Mouse (Mus musculus) kidney, embryonic 16.5 days (tissue): Measurements from ENCODE around the gene Lrrc2. TPM values are rescaled to one million over a fixed set of nuclear protein-coding genes. Genes with fewer than 3 reads are reported as not detected.

Experiments used
- ATAC-seq: fragments of 200-750 bp; cut with Nextera tagmentation; 2 replicates; pipeline ENCODE4 v1.8.0; 2017; ENCODE audit warnings: moderate TSS enrichment; ENCODE audit not compliant: low FRiP score, low TSS enrichment
- H3K27ac ChIP-seq: fragments of 300-500 bp; sonication (generic); 2 replicates; pipeline ENCODE4 v1.5.1; 2014; ENCODE audit warnings: low read length
- H3K27me3 ChIP-seq: fragments of 300-500 bp; sonication (generic); 2 replicates; pipeline ENCODE4 v1.6.1; 2014; ENCODE audit warnings: low read length, control low read depth, mixed read lengths; ENCODE audit not compliant: insufficient read depth
- H3K36me3 ChIP-seq: fragments of 300-500 bp; sonication (generic); 2 replicates; pipeline ENCODE4 v1.6.1; 2014; ENCODE audit warnings: low read length, control low read depth, mixed read lengths; ENCODE audit not compliant: insufficient read depth
- H3K4me1 ChIP-seq: fragments of 300-500 bp; sonication (generic); 2 replicates; pipeline ENCODE4 v1.6.1; 2014; ENCODE audit warnings: low read length, control low read depth, mixed read lengths; ENCODE audit not compliant: insufficient read depth
- H3K4me2 ChIP-seq: fragments of 300-500 bp; sonication (generic); replicated peaks from 2 replicates; pipeline ENCODE4 v1.6.1; 2014; ENCODE audit warnings: low read depth, low read length
- H3K4me3 ChIP-seq: fragments of 300-500 bp; sonication (generic); 2 replicates; pipeline ENCODE4 v1.5.1; 2014; ENCODE audit warnings: mild to moderate bottlenecking, low read length
- H3K9ac ChIP-seq: fragments of 300-500 bp; sonication (generic); replicated peaks from 2 replicates; pipeline ENCODE4 v1.6.1; 2014; ENCODE audit warnings: low read length
- H3K9me3 ChIP-seq: fragments of 300-500 bp; sonication (generic); 2 replicates; pipeline ENCODE4 v1.6.1; 2016; ENCODE audit warnings: low read length, control low read depth
- WGBS: fragments of 180-500 bp; shearing (Covaris S2); extraction: QIAGEN DNeasy Blood & Tissue Kit; methylation state at CpG from one replicate; pipeline ENCODE4 v1.1.7; 2014; 5-methylcytosine and 5-hydroxymethylcytosine counted together
- polyA plus RNA-seq: library from polyadenylated mRNA; unstranded; fragments of >200 nt; fragmentation: Nextera tagmentation; extraction: Ambion mirVana; gene quantifications from 2 replicates; pipeline ENCODE4 v1.2.1, GENCODE M21; 2015

The Lrrc2 gene
- polyA plus RNA-seq = 0.18 and 0.21 TPM in 2 replicates

GRCm38 (mm10) chr9:110951397-110951796, at the start of gene Lrrc2:
Gene Lrrc2, plus strand, starts transcription at chr9:110951545.
- Histone ChIP-seq H3K4me1 (no peaks in the 10 kb centered on the region), H3K4me3 (no peak within 1 kb of the TSS), H3K36me3 (no peaks in the 10 kb centered on the region), H3K27ac (no peak within 1 kb of the TSS), H3K9ac (no peak within 1 kb of the TSS), H3K27me3 (peaks cover 59% of the 10 kb centered on the region), H3K9me3 (no peaks in the 10 kb centered on the region), H3K4me2 (no peak within 1 kb of the TSS)
- 80% methylated on average over 11 of the region's 11 CpGs for WGBS
- no peak for ATAC-seq

GRCm38 (mm10) chr9:110902271-110902670, 49.1 kb upstream of the Lrrc2 start:
- Histone ChIP-seq H3K27ac (no peak overlapping the region), H3K36me3 (no peaks in the 10 kb centered on the region), H3K4me2 (no peak overlapping the region), H3K4me3 (no peak overlapping the region), H3K9ac (no peak overlapping the region), H3K9me3 (0 out of 2 replicates have a peak, but pooled peaks cover 1% of the 10 kb centered on the region), H3K4me1 (no peaks in the 10 kb centered on the region), H3K27me3 (no peaks in the 10 kb centered on the region)
- 88% methylated on average over 4 of the region's 4 CpGs for WGBS
- ATAC-seq = no peak

- Histone ChIP-seq H3K9me3 (0 out of 2 replicates have a peak, but pooled peaks cover 5% of the 10 kb centered on the region), H3K4me1 (no peaks in the 10 kb centered on the region), H3K4me3 (no peak overlapping the region), H3K27me3 (no peaks in the 10 kb centered on the region), H3K36me3 (no peaks in the 10 kb centered on the region), H3K27ac (no peak overlapping the region), H3K9ac (no peak overlapping the region), H3K4me2 (no peak overlapping the region)
- WGBS = 94% methylated on average over 11 of the region's 11 CpGs
- no peak for ATAC-seq
Measured at GRCm38 (mm10) chr9:110907201-110907837, 44.0 kb upstream of the Lrrc2 start.

- Histone ChIP-seq H3K4me1 (no peaks in the 10 kb centered on the region), H3K4me2 (no peak overlapping the region), H3K36me3 (no peaks in the 10 kb centered on the region), H3K9me3 (0 out of 2 replicates have a peak, but pooled peaks cover 5% of the 10 kb centered on the region), H3K27me3 (no peaks in the 10 kb centered on the region), H3K9ac (no peak overlapping the region), H3K27ac (no peak overlapping the region), H3K4me3 (no peak overlapping the region)
- no peak for ATAC-seq
- WGBS = 80% methylated on average over 4 of the region's 4 CpGs
Measured at GRCm38 (mm10) chr9:110907838-110908630, 43.3 kb upstream of the Lrrc2 start.

GRCm38 (mm10) chr9:110908631-110909016, 42.7 kb upstream of the Lrrc2 start:
- Histone ChIP-seq H3K9ac (no peak overlapping the region), H3K4me3 (no peak overlapping the region), H3K36me3 (no peaks in the 10 kb centered on the region), H3K9me3 (0 out of 2 replicates have a peak, but pooled peaks cover 5% of the 10 kb centered on the region), H3K4me1 (no peaks in the 10 kb centered on the region), H3K27me3 (no peaks in the 10 kb centered on the region), H3K4me2 (no peak overlapping the region), H3K27ac (no peak overlapping the region)
- 95% methylated on average over 3 of the region's 3 CpGs for WGBS
- ATAC-seq = no peak

- H3K4me2 ChIP-seq = no peak overlapping the region
- H3K36me3 ChIP-seq = no peaks in the 10 kb centered on the region
- H3K27me3 ChIP-seq = no peaks in the 10 kb centered on the region
- no peak overlapping the region for H3K9ac ChIP-seq
- H3K9me3 ChIP-seq = 0 out of 2 replicates have a peak, but pooled peaks cover 5% of the 10 kb centered on the region
- no peak for ATAC-seq
- no peaks in the 10 kb centered on the region for H3K4me1 ChIP-seq
- no peak overlapping the region for H3K27ac ChIP-seq
- WGBS = 78% methylated on average over 6 of the region's 6 CpGs
- no peak overlapping the region for H3K4me3 ChIP-seq
Measured at GRCm38 (mm10) chr9:110909371-110909967, 41.9 kb upstream of the Lrrc2 start.

- no peak overlapping the region for H3K4me3 ChIP-seq
Measured at GRCm38 (mm10) chr9:110914631-110915236, 36.6 kb upstream of the Lrrc2 start.

GRCm38 (mm10) chr9:110915466-110915865, 35.9 kb upstream of the Lrrc2 start:
- 47% methylated on average over 8 of the region's 8 CpGs for WGBS
- H3K9me3 ChIP-seq = no peaks in the 10 kb centered on the region
- no peak overlapping the region for H3K4me2 ChIP-seq
- H3K27ac ChIP-seq = no peak overlapping the region
- ATAC-seq = no peak
- H3K4me1 ChIP-seq = no peaks in the 10 kb centered on the region
- no peaks in the 10 kb centered on the region for H3K27me3 ChIP-seq
- no peak overlapping the region for H3K4me3 ChIP-seq
- no peaks in the 10 kb centered on the region for H3K36me3 ChIP-seq
- no peak overlapping the region for H3K9ac ChIP-seq

More at GRCm38 (mm10) chr9:110914631-110915236, 36.6 kb upstream of the Lrrc2 start:
- Histone ChIP-seq H3K9me3 (no peaks in the 10 kb centered on the region), H3K27ac (no peak overlapping the region), H3K4me1 (no peaks in the 10 kb centered on the region), H3K9ac (no peak overlapping the region), H3K36me3 (no peaks in the 10 kb centered on the region), H3K4me2 (no peak overlapping the region), H3K27me3 (no peaks in the 10 kb centered on the region)
- 64% methylated on average over 21 of the region's 21 CpGs for WGBS
- no peak for ATAC-seq

- H3K27ac ChIP-seq = no peak within 1 kb of the TSS
- H3K27me3 ChIP-seq = no peaks in the 10 kb centered on the region
- no peaks in the 10 kb centered on the region for H3K9me3 ChIP-seq
- no peak for ATAC-seq
- no peaks in the 10 kb centered on the region for H3K36me3 ChIP-seq
- H3K4me3 ChIP-seq = no peak within 1 kb of the TSS
- H3K4me2 ChIP-seq = no peak within 1 kb of the TSS
- no peaks in the 10 kb centered on the region for H3K4me1 ChIP-seq
- H3K9ac ChIP-seq = no peak within 1 kb of the TSS
- WGBS = 88% methylated on average over 7 of the region's 7 CpGs
Measured at GRCm38 (mm10) chr9:110916786-110917185, 34.6 kb upstream of the Lrrc2 start, which contains the start of gene Fam240a. Gene Fam240a, minus strand, starts transcription at chr9:110916861.
